Mouse (Mus musculus): Measurements from ENCODE around the gene Tbc1d1. TPM values are rescaled to one million over a fixed set of nuclear protein-coding genes. Genes with fewer than 3 reads are reported as not detected.

Gene Tbc1d1
- total RNA-seq, 2 experiments from 2014 or later = 17.0 to 20.2 TPM

DNA sequence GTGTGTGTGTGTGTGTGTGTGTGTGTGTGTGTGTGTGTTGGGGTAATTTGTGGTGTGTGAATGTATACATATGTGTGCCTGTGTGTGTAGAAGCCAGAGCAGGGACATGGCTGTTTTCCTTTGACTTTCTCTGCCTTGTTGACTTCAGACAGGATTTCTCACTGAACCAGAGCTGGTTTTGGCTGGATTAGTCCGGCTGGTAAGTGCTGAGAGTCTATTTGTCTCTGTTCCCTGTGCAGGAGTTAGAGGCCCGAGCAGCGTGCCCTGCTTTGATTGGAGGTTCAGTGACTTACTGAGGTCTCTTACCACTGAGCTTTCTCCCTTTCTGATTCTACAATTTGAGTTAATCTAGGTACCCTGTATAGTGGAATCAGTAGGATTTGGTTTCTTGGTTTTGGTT is 109.8 kb downstream of the Tbc1d1 start:
- DNase-seq (ENCODE audit: low spot score) = no peak
- intact Hi-C loops (cut with DNase I) = loop anchor here (2.0 to 10.0 kb wide), 3 partner anchors 63 to 161 kb away; no protein-coding TSS in a partner anchor

DNA sequence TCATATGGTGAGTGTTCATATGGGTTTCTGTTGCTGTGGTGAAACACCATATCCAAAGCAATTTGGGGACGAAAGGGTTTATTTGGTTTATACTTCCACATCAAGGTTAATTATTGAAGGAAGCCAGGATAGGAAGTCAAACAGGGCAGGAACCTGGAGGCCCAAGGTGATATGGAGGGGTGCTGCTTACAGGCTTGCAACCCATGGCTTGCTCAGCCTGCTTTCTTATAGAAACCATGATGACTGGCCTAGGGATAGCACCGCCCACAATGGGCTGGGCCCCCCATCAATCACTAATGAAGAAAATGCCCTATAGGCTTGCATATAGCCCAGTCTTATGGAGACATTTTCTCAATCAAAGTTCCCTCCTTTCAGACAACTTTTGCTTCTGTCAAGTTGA is 110.4 kb downstream of the Tbc1d1 start:
- intact Hi-C loops (cut with DNase I) = loop anchor here (10.0 kb wide), 1 partner anchor 162 kb away; no protein-coding TSS in a partner anchor

DNA sequence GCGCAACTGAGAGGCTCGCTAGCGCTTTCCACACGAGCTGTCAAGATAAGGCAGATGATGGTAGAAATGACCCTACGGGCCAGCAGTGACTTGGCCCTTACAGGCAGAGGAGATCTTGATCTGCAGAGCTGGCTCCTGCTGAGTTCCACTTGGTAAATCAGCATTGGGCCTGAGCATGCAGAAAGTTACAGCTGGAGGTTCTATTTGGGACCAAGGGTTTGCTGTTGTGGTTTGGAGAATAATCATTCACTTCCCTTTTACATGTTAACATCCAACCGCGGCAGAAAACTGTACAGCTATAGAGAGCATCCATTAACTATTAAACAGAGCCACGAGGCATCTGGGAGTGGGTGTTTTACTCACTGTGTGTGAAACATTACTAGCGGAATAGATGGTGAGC is 111.2 kb downstream of the Tbc1d1 start:
- intact Hi-C loops (cut with DNase I) = loop anchor here (10.0 kb wide), 1 partner anchor 162 kb away; no protein-coding TSS in a partner anchor
- DNase-seq (ENCODE audit: low spot score) = no peak

More for the DNA sequence above, 110.4 kb downstream of the Tbc1d1 start:
- DNase-seq (ENCODE audit: low spot score) = no peak

DNA sequence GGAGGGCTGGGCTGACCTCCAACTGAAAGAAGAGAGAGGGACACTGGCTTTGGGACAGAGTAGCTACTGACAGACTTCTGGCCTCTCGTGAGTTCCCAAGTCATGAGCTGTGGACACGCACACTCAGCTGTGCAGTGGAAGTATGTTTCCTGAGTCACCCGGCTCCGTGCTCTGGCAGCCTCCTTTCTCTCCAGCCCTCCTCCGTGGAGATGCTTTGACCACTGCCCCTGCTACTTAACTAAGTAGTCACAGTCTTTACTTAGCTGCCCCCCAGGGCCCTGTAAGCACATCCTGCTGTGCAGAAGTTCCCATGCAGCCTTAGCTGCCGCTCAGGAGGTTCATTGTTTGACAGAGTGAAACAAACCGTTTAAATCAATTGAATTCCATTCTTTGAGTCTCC is 113.6 kb downstream of the Tbc1d1 start:
- intact Hi-C loops (cut with DNase I) = loop anchor here (10.0 kb wide), 1 partner anchor 165 kb away; no protein-coding TSS in a partner anchor
- DNase-seq (ENCODE audit: low spot score) = no peak

DNA sequence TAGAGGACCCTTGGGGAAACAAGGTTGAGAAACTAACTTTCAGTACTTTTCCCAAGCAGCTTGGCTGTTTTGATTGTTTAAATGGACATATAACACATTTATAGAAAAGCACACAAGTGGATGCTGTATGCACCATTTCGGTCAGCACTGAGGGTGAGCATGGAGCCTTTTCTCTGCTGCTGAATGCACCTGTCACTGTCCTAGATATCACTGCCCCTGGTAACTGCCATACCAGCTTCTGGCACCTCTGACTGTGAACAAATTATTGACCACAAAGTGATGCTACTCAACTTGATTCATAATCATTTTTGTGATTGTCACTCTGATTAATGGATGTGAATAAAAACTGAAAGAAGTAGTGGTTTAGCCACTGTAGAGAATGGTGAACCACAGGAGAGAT is 117.4 kb downstream of the Tbc1d1 start:
- no peak for DNase-seq (ENCODE audit: low spot score)
- intact Hi-C loops (cut with DNase I) = no loop called here

DNA sequence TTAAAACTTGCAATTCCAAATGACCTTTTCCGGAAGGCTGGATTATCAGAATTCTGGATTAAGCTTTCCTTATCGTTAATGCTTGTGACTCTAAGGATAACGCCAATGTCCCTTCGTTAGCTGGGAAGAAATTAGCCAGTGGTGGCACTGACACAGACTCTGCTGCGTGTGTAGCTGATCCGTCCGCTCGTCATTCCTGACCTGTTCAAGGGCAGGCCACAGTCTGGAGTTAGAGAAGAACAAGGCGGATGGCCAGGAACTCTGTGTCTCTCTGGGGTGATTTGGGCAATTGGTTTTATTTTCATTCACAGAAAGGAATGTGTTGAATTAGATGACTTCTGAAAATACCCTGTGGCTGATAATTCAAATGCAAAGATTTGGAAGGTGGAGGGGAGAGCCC is 118.2 kb downstream of the Tbc1d1 start:
- intact Hi-C loops (cut with DNase I) = loop anchor here (2.0 kb wide), 3 partner anchors 71 to 367 kb away; no protein-coding TSS in a partner anchor
- DNase-seq (ENCODE audit: low spot score) = no peak

DNA sequence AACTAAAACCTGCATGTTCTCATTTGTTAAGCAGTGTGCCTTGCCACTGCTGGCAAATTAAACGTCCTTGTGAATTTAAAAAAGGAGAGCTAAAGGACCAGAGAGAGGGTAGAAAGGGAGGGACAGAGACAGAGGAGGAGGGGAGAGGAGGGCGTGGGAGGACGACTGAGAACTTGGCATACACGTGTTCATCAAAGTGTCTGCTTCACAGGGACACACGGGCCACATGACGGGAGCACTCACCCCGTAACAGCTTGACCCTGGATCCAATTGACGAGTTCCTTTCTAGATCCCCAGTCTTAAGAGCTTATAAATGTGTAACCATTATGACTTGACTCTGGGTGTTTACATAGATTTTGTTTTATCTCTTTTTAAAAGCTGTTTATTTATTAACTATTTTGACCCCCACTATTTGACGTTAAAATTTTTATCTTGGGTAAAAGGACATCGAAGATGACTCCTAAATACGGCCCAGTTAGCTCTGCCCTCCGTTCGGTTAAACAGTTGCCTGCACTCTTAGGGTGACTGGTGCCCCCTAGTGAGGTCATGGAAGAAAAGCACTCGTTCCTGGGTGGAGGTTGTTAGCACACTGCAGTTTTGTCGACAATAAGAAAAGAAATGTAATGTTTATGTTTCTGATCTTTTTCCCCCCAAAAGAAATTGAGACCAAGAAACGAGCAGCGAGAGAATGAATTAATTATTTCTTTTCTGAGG is 118.8 kb downstream of the Tbc1d1 start:
- intact Hi-C loops (cut with DNase I) = loop anchor here (2.0 kb wide), 3 partner anchors 72 to 368 kb away; no protein-coding TSS in a partner anchor

DNA sequence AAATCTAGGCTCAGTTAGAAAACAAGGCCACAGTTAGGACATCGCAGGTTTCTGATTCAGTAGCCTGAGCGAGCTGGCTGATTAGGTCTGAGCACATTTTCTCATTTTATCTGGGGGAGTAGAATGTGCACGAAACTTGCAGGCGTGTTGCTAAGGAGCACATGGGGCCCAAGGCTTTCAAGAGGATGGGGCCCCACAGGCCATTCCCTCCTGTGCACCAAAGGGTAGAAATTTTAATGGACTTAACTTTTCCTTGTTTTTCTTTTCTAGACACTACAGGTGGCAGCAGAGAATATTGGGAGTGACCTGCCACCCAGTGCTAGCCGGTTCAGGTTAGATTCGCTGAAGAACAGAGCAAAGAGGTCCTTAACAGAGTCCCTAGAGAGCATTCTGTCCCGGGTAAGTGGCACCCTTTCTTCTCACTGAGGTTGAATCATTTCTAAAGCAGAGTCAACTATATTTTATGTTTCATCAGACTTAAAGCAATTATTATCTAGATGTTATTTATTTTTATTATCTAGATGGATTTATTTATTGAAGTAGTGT is 121.6 kb downstream of the Tbc1d1 start:
- DNase-seq (ENCODE audit: low spot score) = no peak
- intact Hi-C loops (cut with DNase I) = no loop called here

More for the DNA sequence above, 118.8 kb downstream of the Tbc1d1 start:
- DNase-seq (ENCODE audit: low spot score) = no peak

DNA sequence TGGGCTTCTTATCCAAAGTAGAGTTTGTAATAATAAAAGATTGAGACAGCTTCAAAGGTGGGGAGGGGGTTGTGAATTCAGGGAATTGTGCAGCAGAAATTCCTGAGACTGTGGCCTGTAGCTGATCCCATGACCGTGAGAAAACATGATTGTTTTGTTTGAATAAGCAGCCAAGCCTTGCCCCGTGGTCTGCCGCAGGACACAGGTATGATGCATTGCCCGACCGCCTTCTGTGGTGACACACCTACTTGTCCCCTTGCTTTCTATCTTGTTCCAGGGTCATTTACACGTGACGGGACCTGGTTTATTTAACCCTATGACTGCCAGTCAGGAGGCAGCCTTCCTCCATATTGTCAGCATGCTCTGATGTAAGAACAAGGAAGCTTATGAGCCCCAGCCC is 123.6 kb downstream of the Tbc1d1 start:
- DNase-seq (ENCODE audit: low spot score) = no peak
- intact Hi-C loops (cut with DNase I) = no loop called here

DNA sequence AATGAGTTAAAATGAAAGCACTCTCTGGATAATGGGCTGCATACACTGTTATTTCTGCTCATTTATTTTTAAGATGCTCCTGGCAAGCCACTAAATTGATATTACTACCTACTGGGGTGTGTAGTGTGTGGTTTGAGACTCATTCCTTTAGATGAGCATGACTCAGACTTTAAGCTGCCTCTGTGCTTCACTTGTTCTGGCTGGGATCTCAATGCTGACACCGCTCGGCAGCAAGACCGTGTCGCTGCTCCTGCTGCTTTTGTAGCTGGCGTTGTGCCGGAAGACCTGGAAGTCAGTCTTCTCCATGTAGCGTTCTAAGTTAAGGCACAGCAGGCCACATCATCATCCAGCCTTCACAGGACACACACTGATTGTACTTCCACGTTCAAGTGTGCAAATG is 124.1 kb downstream of the Tbc1d1 start:
- DNase-seq (ENCODE audit: low spot score) = no peak
- intact Hi-C loops (cut with DNase I) = no loop called here

DNA sequence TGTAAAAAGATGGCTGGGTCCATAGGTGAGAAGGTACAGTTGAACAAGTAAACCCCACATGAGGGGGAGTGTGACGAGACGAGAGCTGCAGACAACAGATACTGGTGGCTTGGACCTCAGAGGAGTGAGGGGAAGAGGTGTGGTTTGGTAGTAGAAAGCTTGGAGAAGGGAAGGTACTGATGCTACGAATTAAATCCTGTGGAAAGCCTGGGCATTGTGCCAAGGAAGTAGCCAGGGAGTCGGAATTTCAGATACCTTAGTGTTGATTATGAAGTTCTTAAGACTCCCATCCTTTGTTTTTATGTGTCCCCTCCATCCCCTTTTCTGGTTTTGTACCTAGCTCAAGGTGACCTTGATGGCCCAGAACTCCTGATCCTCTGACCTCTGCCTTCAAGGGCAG is 124.5 kb downstream of the Tbc1d1 start:
- DNase-seq (ENCODE audit: low spot score) = no peak
- intact Hi-C loops (cut with DNase I) = no loop called here

DNA sequence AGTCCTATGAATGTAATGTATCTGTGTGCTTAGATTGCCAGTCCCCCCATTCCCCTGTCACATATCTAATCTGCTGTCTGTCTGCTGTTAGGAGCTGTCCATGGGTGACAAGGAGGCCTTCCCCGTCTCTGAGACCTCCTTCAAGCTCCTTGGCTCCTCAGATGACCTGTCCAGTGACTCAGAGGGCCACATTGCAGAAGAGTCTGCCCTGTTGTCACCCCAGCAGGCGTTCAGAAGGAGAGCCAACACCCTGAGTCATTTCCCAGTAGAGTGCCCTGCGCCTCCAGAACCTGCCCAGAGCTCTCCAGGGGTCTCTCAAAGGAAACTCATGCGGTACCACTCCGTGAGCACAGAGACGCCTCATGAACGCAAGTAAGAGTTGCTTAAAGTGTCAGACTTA is 125.6 kb downstream of the Tbc1d1 start:
- intact Hi-C loops (cut with DNase I) = no loop called here

DNA sequence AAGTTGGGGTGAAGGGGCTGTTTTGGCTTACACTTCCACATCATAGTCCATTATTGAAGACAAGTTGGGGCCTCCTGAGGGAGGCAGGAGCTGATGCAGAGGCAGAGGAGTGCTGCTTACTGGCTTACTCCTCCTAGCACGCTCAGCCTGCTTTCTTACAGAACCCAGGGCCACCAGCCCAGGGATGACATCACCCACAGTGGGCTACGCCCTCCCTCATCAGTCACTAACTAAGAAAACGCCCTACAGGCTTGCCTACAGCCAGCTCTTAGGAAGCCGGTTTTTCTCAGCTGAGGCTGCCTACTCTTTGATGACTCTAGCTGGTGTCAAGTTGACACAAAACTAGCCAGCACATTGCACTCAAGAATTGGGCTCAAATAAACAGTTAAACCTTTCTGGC is 126.5 kb downstream of the Tbc1d1 start:
- intact Hi-C loops (cut with DNase I) = no loop called here
- DNase-seq (ENCODE audit: low spot score) = no peak

More for the DNA sequence above, 125.6 kb downstream of the Tbc1d1 start:
- no peak for DNase-seq (ENCODE audit: low spot score)

DNA sequence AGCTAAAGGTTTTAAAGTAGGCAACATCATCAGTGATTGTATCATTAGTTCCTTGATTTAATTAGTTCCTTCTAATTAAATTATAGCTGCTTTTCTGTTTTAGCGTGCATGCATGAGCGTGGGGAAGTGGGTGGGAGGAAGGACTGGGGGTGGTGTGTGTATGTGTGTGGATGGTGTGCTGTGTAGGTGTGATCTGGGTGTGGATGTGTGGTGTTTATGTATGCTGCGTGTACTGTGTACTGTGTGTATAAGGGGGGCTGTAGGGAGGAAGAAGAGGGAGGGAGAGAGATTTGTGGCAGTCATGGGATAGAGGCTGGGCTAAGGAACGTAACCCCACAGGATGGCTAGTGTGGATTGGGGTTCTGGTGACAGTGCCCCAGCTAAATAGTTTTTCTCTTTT is 129.2 kb downstream of the Tbc1d1 start:
- intact Hi-C loops (cut with DNase I) = no loop called here

DNA sequence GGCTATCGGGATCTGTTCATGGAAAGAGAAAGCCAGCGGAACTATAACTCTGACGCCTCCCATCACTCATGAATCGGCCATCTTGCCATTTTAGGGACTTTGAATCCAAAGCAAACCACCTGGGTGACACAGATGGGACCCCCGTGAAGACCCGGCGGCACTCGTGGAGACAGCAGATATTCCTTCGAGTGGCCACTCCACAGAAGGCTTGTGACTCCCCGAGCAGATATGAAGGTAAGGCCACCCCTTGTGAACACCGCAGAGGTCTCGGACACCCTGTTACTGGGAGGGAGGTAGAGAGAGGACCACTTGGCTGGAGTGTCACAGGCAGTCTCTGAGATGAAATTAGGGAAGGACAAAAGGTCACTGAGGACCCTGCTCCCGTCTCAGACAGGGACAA is 129.7 kb downstream of the Tbc1d1 start:
- DNase-seq (ENCODE audit: low spot score) = no peak
- intact Hi-C loops (cut with DNase I) = no loop called here

More for the DNA sequence above, 129.2 kb downstream of the Tbc1d1 start:
- no peak for DNase-seq (ENCODE audit: low spot score)

DNA sequence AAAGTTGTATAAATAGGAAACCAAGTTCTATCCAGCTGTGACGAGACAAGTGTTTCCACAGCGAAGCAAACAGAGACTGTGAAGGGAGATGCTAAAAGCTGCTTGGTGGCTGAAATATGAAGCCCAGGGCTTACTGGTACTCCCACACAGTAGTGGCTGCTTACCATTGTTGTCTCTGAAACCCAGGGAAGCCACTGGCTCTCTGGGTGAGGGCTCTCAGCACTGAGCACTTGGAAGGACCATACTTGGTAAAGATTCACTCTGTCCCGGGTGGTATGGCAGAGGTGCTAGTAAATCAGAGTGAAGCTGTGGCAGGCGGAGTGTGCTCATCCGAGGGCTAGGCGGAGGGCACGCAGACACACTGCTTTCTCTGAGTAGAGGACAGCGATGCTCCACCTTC is 131.2 kb downstream of the Tbc1d1 start:
- intact Hi-C loops (cut with DNase I) = no loop called here
- DNase-seq (ENCODE audit: low spot score) = no peak

DNA sequence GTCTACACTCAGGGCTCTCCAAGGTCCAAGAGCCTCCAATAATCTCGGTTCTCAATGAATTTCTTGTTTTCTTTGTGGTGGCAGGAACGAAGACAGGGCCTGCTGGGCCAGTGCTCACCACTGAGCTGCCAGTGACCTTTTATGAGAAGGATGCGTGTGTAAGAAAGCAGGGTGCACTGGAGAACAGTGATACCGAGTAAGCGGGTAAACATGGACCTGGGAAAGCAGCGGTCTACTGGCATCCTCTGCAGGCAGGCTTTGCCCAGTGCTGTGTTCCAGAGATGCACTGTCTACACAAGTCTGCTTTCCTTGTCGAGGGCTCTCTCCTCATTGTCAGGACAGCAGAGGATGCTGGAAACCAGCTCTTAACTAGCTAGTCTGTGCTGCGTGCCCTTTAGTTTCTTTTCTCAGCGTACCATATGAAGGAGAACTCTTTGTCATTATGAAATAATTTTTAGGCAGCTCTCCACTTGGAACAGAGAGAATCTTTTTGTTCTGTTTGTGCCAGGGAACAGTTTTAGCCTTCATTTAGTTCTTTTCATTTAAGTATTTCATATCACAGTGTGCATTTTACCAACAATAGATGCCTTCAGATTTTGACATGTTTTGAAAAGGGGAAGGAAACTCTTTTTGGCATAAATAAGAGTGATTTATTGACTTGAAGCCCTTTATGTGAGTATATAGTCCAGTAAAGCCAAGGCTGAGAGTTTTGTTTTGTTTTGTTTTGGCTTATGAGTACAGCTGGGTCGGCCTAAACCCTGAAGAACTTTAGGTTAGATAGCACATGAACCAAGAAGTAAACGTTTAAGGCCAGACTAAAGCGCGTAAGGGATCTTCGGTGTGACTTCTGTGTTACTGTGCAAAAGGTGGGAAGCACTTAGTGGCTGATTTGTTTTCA is 132.2 kb downstream of the Tbc1d1 start:
- intact Hi-C loops (cut with DNase I) = loop anchor here (2.0 kb wide), 2 partner anchors 525 to 579 kb away; no protein-coding TSS in a partner anchor
- DNase-seq (ENCODE audit: low spot score) = no peak

DNA sequence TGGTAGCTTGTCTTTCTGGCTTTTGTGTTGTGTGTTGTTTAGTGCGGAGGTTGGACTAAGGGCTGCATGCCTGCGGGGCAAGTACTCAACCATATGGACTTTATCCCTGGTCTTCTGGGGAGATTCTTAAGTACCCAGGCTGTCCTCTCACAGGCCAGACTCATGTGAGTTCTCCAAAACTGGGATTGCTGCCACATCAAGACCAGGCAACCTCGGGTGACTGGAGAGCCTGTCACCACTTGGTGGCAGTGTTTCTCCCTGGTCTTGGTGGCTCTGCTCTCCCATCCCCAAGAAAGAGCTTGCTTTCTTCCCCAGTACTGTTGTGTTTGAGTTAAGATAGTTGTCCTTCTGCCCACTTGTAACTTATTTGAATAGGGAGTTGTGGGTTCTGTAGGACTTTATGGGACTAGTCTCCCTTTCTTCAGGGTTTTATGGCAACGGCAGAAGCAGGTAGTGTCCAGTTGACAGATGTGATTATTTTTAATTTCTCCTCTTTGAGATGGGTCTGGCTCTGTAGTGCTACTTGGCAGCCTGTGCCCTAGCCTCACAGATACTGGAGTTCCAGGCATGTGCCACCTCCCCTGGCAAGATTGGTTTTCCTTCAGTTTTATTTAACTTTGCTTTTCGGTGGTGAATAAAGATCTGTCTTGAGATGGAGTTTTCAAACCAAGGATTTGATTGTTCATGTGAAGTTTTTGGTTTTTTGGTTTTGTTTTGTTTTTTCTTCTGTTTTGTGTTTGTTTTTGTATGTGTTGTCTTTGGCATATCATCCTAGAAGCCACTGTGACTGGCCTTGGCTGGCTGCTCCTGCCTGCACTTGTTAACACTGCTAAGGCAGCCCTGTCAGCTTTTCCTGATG is 133.3 kb downstream of the Tbc1d1 start:
- DNase-seq (ENCODE audit: low spot score) = peak; percentile 76
- intact Hi-C loops (cut with DNase I) = loop anchor here (2.0 to 10.0 kb wide), 4 partner anchors 218 to 675 kb away; partner anchors contain the start of gene Tlr6

DNA sequence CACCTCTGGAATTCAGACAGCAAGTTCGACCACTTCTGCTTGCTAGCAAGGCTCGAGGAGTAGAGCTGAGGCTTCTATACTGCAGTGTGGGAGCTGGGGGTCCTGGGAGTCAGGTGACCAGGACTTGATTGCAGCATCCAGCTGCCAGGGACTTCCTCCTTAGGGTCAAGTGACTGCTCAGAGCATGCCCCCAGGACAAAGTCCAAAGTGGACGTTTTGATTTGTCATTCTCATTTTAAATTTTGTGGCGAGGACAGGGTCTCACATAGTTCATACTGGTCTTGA is 133.9 kb downstream of the Tbc1d1 start:
- intact Hi-C loops (cut with DNase I) = loop anchor here (5.0 to 10.0 kb wide), 2 partner anchors 217 to 675 kb away; partner anchors contain the start of gene Tlr6
- no peak for DNase-seq (ENCODE audit: low spot score)
